ENCODE assay signal across 35 mouse cellular contexts in genomic region chr5:147208471-147208870, GRCm38 (mm10). TPM values are rescaled to one million over a fixed set of nuclear protein-coding genes. Genes with fewer than 3 reads are reported as not detected.
A peak's percentile ranks its signal among the peaks of the same experiment; 100 is the strongest.
DNase-seq lines count a peak whose midpoint lies in the region; ATAC-seq and TF ChIP-seq lines count a peak whose summit lies in the region.
"Had no signal": no experiment of that assay in that cellular context is flagged by ENCODE, and none has a peak within 500 bp of the region (broad histone marks: within the 10 kb centered on the region; RNA-seq: fewer than 3 reads in every experiment).

No protein-coding gene starts in this region.

- H3K4me3 ChIP-seq in forebrain, postnatal 0 days (ENCODE audit: low read depth, low read length) = no peak overlapping the region
- no peak overlapping the region for H3K4me3 ChIP-seq in forebrain, embryonic 13.5 days
- no peak overlapping the region for H3K4me3 ChIP-seq in left cerebral cortex, adult 2 months
- no peak overlapping the region for H3K4me3 ChIP-seq in E14TG2a.4 (replicated peaks; ENCODE audit: low read length)
- no peak overlapping the region for H3K4me3 ChIP-seq in bone marrow, adult 2 months (replicated peaks; ENCODE audit: control insufficient read depth, low read depth, low read length)
- H3K4me3 ChIP-seq: erythroblast, embryonic 14.5 days; heart, embryonic 12.5 days; limb, embryonic 13.5 days; midbrain, embryonic 12.5 days; neural tube, embryonic 13.5 days had no signal

- no peak for ATAC-seq in forebrain, postnatal 0 days
- ATAC-seq in forebrain, embryonic 13.5 days = no peak
- ATAC-seq: activated CD4-positive, CD25-positive, alpha-beta regulatory T cell, adult 4 months had no signal

- H3K27ac ChIP-seq in forebrain, postnatal 0 days (ENCODE audit: low read depth, low read length) = no peak overlapping the region
- H3K27ac ChIP-seq in forebrain, embryonic 13.5 days = no peak overlapping the region
- H3K27ac ChIP-seq in left cerebral cortex, adult 2 months = no peak overlapping the region
- no peak overlapping the region for H3K27ac ChIP-seq in bone marrow, adult 2 months (ENCODE audit: control insufficient read depth, insufficient read depth, low read depth, low read length, poor library complexity)
- H3K27ac ChIP-seq: hindbrain, embryonic 14.5 days; limb, embryonic 13.5 days; midbrain, embryonic 12.5 days; neural tube, embryonic 13.5 days had no signal

- 62% methylated on average over 2 of the region's 2 CpGs for WGBS in forebrain, postnatal 0 days
- 83% methylated on average over 2 of the region's 2 CpGs for WGBS in forebrain, embryonic 13.5 days
- 48% methylated on average over 2 of the region's 2 CpGs for WGBS in bone marrow, adult 2 months

- no peak for DNase-seq in forebrain, postnatal 0 days
- no peak for DNase-seq in left cerebral cortex, adult 2 months (ENCODE audit: extremely low spot score in 1 of 2, low spot score in 2 of 2)
- no peak for DNase-seq in left cerebral cortex, postnatal 10 days (ENCODE audit: extremely low spot score in 1 of 2, low spot score in 2 of 2)
- DNase-seq in adrenal gland, adult 2 months = no peak
- no peak for DNase-seq in left cerebral cortex, adult 8-10 months (ENCODE audit: low spot score in 2 of 2)
- DNase-seq: adrenal gland, adult 8-10 months; cerebellum, adult 18-20 months; cerebellum, postnatal 10 days; gastrocnemius, postnatal 25 days; heart, adult 18-20 months; kidney, adult 11 months; kidney, postnatal 4 days; lung, postnatal 4 days; right cerebral cortex, postnatal 4 days; thymus, postnatal 25 days had no signal

- H3K9ac ChIP-seq in forebrain, postnatal 0 days = no peak overlapping the region
- H3K9ac ChIP-seq in forebrain, embryonic 13.5 days = no peak overlapping the region
- H3K9ac ChIP-seq: heart, embryonic 12.5 days; hindbrain, embryonic 14.5 days; limb, embryonic 13.5 days; midbrain, embryonic 12.5 days; neural tube, embryonic 13.5 days had no signal

- TF ChIP-seq POLR2A in bone marrow, adult 2 months (IDR thresholded peaks at IDR 0.05; ENCODE audit: borderline replicate concordance, control insufficient read depth, low read depth, low read length) = no peak

- intact Hi-C loops in left cerebral cortex, adult 2 months (cut with DNase I) = no loop called here
- intact Hi-C loops in left cerebral cortex, postnatal 10 days (cut with DNase I) = no loop called here

- H3K36me3 ChIP-seq in forebrain, postnatal 0 days (ENCODE audit: insufficient read depth) = no peaks in the 10 kb centered on the region
- H3K36me3 ChIP-seq in forebrain, embryonic 13.5 days (ENCODE audit: poor library complexity, severe bottlenecking) = no peaks in the 10 kb centered on the region
- no peaks in the 10 kb centered on the region for H3K36me3 ChIP-seq in E14TG2a.4 (ENCODE audit: insufficient read depth, low read length)
- H3K36me3 ChIP-seq: heart, embryonic 12.5 days; limb, embryonic 13.5 days; midbrain, embryonic 12.5 days; neural tube, embryonic 13.5 days had no signal

- H3K4me2 ChIP-seq in forebrain, postnatal 0 days (ENCODE audit: low read depth) = no peak overlapping the region
- H3K4me2 ChIP-seq in forebrain, embryonic 13.5 days = no peak overlapping the region
- H3K4me2 ChIP-seq: heart, embryonic 12.5 days; hindbrain, embryonic 14.5 days; limb, embryonic 13.5 days; midbrain, embryonic 12.5 days; neural tube, embryonic 13.5 days had no signal

- 0 out of 2 replicates have a peak, but pooled peaks have one; percentile 2 for TF ChIP-seq CTCF in forebrain, postnatal 0 days (IDR thresholded peaks at IDR 0.05; ENCODE audit: low read depth)
- TF ChIP-seq CTCF in left cerebral cortex, adult 2 months (IDR thresholded peaks at IDR 0.05) = peak; percentile 7
- peak; percentile 58 for TF ChIP-seq CTCF in E14TG2a.4 (conservative IDR thresholded peaks at IDR 0.05; ENCODE audit: low read length)
- peak; percentile 11; the same call in 1 of the 2 replicates for TF ChIP-seq CTCF in bone marrow, adult 2 months (IDR thresholded peaks at IDR 0.05; ENCODE audit: control insufficient read depth, insufficient read depth, low read length)

- H3K9me3 ChIP-seq in forebrain, postnatal 0 days (ENCODE audit: low read length) = no peaks in the 10 kb centered on the region
- H3K9me3 ChIP-seq in forebrain, embryonic 13.5 days (replicated peaks) = 0 out of 2 replicates have a peak, but pooled peaks cover 4% of the 10 kb centered on the region
- H3K9me3 ChIP-seq in E14TG2a.4 (ENCODE audit: low read length) = peaks cover 19% of the 10 kb centered on the region
- H3K9me3 ChIP-seq: limb, embryonic 13.5 days; midbrain, embryonic 12.5 days; neural tube, embryonic 13.5 days had no signal

- H3K4me1 ChIP-seq in forebrain, postnatal 0 days (ENCODE audit: insufficient read depth) = no peaks in the 10 kb centered on the region
- peaks cover 10% of the 10 kb centered on the region for H3K4me1 ChIP-seq in forebrain, embryonic 13.5 days
- H3K4me1 ChIP-seq in E14TG2a.4 (replicated peaks; ENCODE audit: low read depth, low read length) = peaks cover 19% of the 10 kb centered on the region
- peaks cover 2% of the 10 kb centered on the region for H3K4me1 ChIP-seq in bone marrow, adult 2 months (ENCODE audit: control insufficient read depth, insufficient read depth, low read length)
- H3K4me1 ChIP-seq: heart, embryonic 12.5 days; limb, embryonic 13.5 days; megakaryocyte, embryonic 14.5 days had no signal

- H3K27me3 ChIP-seq in forebrain, postnatal 0 days (ENCODE audit: insufficient read depth, low read length) = peaks cover 3% of the 10 kb centered on the region
- H3K27me3 ChIP-seq in forebrain, embryonic 13.5 days = peaks cover 77% of the 10 kb centered on the region
- peaks cover 29% of the 10 kb centered on the region for H3K27me3 ChIP-seq in E14TG2a.4 (ENCODE audit: insufficient read depth, low read length)

RNA-seq across cellular contexts. Expression of gene Gsx1, which starts 20.0 kb away (rescaled TPM):
- 1.2 and 3.2 TPM in 2 replicates for total RNA-seq in forebrain, postnatal 0 days (2014; rRNA removed)
- 1.2 and 1.4 TPM in 2 replicates for polyA plus RNA-seq in forebrain, postnatal 0 days (2015; fragmentation: Nextera tagmentation; extraction: Ambion mirVana)
- polyA plus RNA-seq in forebrain, embryonic 13.5 days (2015; fragmentation: Nextera tagmentation; extraction: Ambion mirVana) = 4.0 and 4.7 TPM in 2 replicates
- under 1 TPM; 0.19 to 0.38 TPM for total RNA-seq in left cerebral cortex, adult 2 months (2021)
- under 1 TPM; 0.59 to 0.88 TPM for total RNA-seq in left cerebral cortex, postnatal 10 days (2021)
- polyA plus RNA-seq in bone marrow, adult 2 months (2011; ENCODE audit: insufficient read depth, insufficient read length, low replicate concordance, missing spikeins) = not detected in 2 replicates
- total RNA-seq in adrenal gland, adult 2 months (2021) = not detected
- not detected in 2 replicates for polyA plus RNA-seq in adrenal gland, adult 2 months (2012; rRNA removed)
- total RNA-seq in left cerebral cortex, adult 8-10 months (2022) = under 1 TPM in 2 of 4 experiments, not detected in 2; 0.34 to 0.42 TPM
- total RNA-seq: adrenal gland, adult 8-10 months; CH12.LX; common myeloid progenitor, adult 5-6 weeks; gastrocnemius, postnatal 25 days; heart, adult 18-20 months; hematopoietic stem cell, adult 5-6 weeks had no signal
- polyA plus RNA-seq: activated CD4-positive, CD25-positive, alpha-beta regulatory T cell, adult 4 months; C2C12; embryonic facial prominence, embryonic 14.5 days; erythroblast, embryonic 14.5 days; heart, embryonic 12.5 days; heart, postnatal 0 days; kidney, embryonic 16.5 days; limb, embryonic 13.5 days; liver, embryonic 16.5 days; lung, embryonic 16.5 days had no signal

Comparison
In these comparisons a context has a peak if more than half of its experiments do, and no peak if none do; other contexts are left out.
1. CTCF ChIP-seq: peak in every context shown above with its lines; median percentile 58 in E14TG2a.4; 11 in bone marrow, adult 2 months; 7 in left cerebral cortex, adult 2 months; 2 in forebrain, postnatal 0 days.